Mouse (Mus musculus) adrenal gland, postnatal 14 days (tissue): ENCODE data around the gene Poc1b. TPM values are rescaled to one million over a fixed set of nuclear protein-coding genes. Genes with fewer than 3 reads are reported as not detected.
"Not testable (repeated sequence)": the region's sequence is repeated elsewhere in the genome, so short reads cannot be mapped to it uniquely, and the experiment has no call there.

Experiments
- DNase-seq: peaks from one replicate; pipeline ENCODE4 v3.0.0; 2021; ENCODE audit warnings: mixed read lengths
- total RNA-seq: library from RNA; stranded (reverse); gene quantifications from 2 replicates; pipeline ENCODE4 v1.2.3, GENCODE M21; 2021

The Poc1b gene
- total RNA-seq, 1 experiment from 2014 or later = 12.7 TPM

DNA sequence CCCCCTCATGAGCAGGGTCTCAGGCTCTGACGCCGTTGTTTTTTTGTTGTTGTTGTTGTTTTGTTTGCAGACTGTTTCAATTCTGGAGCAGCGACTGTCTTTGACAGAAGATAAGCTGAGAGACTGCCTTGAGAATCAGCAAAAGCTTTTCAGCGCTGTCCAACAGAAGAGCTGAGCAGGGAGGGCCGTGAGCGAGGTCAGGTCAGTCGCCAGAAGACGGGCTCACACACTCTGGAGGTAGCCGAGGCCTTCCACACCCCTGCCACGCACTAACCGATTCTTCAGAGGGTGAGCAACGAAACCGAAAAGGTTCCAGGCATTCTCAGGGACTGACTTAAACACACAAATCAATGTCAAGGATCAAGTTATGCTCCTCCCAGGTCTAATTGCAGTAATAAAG, 89.7 kb downstream of the Poc1b start:
- DNase-seq = no peak

DNA sequence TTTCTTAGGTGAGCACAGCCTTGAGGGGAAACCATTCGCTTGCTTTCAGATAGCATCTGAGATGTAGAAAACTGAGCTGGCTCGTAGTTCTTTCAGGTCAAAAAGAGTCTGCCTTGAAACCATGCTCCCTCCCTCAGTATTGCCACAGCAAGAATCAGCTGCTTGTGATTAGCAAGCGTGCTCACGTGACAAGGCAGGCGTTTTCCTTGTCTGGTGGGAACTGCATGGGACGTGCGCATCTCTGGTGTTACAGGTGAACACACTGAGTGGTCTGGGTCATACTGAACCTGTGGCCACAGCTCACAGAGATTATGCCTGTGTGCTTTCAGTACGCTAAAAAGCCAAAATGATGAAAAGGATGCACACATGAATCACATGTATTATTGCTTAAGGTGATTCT, 90.3 kb downstream of the Poc1b start:
- no peak for DNase-seq

DNA sequence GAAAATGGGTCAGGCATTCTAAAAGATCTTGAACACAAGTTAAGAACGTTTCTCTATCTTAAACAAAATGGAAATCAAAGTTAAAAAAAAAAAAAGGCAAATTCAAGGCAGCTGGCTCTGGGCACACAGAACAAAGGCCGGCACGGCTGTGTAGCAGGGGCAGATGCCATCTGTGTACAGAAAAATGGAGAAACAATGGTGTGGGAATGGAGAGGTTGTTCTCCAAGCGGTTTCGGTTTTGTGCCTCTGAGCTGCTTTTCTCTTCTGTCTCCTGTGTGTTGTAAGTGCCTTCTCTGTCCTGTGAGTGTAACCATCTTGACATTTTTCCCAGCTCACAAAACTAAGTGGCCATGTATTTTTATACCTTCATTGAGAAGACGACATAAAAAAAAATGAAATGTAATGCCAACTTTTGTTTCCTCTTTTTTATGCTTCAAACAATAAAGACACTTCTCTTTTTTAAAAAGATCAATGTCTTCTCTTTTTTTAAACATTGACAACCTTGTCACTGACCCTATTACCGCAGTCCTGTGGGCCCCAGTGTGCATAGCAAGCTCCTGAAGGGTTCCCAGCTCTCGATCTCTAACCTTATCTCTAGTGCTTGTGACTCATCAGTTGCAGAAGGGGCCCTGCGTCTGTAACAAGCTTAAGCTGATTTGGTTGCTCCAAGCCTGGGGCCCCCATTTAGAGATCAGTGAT, 90.9 kb downstream of the Poc1b start:
- no peak for DNase-seq

DNA sequence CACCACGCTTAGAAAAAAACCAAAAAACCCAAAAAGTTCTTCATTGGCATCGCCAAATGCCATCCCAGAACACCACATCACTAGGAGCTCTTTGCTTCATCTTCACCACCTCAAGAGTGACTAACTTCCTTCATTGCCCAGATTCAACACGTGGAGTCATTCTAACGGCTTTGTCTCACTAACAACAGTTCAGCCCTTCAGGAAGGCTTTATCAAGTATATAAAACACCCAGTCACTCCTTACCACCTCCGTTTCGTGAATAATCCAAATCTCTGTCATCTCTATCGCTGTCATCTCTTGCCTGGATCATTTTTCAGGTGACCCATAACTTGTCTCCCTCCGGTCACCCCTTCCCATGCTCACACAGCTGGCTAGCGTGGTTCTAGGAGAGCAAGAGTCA, 92.1 kb downstream of the Poc1b start:
- DNase-seq = no peak

DNA sequence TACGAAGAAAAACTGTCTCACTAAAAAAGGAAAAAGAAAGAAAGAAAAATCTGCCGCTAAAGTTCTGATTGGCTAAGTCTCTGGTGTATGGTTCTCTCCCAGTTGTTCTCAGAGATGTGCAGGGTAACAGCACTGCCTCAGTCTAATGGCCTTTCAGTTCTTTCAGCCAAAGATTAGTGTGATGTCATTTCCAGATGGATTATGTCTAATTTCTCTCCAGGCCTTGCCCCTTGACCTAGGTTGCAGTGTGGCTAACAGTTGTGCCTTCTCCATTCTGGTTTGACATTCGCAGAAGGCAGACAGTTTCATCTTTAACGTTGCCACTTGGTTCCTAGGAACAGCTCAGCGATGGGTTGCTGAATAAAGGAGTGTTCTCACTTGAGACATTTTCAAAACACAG, 94.1 kb downstream of the Poc1b start:
- DNase-seq = no peak

DNA sequence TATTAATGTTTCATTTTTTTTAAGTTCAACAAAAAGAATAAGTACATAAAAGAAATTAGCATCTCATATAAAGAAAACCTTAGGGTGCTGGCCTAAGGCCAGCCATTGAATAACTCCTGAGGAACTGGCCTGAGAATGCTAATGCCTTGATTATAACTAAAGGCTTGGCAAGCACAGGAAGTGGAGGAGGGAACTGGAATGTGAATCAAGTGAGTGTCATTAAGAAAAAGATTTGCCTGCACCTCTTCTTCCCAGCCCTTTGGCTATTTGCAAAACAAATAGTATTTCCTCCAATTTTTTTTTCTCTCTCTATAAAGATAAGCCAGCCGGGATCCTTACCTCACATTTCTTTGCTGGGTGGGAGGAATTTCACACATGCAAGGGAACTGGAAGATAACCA, 95.0 kb downstream of the Poc1b start:
- no peak for DNase-seq

DNA sequence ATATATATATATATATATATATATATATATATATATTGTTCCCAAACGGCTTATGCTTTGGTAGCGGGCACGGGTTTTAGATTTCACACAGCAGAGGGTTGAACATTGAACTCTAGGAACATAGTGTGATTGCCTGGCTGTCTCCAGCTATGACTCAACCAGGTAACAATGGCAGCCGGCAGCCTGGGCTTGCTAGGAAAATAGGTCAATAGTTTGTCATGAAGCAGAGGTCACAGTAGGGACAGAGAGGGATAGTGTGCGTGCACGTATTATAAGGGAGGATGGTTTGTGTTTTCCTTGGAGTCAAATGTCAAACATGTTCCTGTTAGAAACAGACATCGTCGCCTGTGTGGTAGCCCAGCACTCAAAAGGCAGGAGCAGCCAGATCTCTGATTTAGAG, 95.5 kb downstream of the Poc1b start:
- peak; percentile 30 for DNase-seq

DNA sequence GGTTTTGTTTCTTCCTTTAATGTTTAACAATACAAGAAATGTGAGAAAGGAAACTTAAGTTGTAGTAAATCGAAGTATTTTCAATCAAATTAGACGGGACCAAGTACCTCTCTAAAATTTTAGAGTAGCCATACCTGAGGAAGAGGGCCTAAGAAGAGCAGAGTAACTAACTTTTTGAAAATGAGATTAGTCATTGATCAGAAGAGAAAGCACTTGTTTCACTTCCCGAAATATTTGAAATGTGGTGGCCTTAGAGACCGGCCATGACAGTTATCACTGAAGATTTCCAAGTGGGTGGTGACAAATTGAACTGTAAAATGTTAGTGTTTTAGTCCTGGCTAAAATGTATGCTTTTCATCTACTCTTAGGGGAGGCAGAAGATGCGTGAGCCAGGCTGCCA, 96.3 kb downstream of the Poc1b start:
- no peak for DNase-seq

DNA sequence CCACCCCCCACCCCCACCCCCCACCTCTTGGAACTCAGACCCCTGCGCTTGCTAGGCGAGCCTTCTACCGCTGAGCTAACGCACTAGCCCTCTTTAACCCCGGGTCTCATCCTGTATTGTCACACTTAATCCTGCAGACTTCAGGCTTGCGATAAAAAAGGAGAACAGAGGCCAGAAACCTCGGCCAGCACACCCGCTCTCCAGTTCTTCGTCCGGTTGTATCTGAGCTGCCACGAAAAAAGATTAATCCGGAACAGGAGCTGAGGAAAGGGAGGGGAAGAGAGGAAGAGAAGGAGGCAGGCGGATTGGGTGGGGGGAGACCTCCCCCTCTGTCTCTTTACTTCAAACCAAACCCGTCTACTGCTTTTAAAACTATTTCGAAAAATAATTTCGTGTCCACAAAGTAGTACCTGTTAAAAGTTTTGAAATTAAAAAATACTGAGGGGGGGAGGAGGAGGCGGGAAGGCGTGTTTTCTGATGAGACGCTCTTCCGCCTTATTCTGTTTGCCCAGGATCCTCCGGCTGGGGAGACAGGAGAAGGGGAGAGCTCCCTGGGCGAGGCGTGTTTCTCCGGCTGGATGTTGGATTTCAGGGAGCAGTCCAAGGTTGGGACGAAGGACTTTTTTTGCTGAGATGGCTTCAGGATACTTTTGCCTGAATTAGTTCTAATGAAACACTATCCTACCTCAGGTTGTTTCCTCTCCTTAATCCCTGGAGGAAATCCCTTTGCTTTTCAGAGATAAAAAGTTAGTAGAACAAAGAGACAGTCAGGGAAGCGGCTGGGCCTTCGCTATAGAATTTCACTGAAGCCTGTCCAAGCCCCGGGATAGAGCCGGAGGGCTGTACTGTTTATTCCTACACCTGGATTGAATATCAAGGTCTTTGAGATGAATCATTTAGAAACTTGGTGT, 97.0 kb downstream of the Poc1b start:
- DNase-seq = peak; percentile 68

DNA sequence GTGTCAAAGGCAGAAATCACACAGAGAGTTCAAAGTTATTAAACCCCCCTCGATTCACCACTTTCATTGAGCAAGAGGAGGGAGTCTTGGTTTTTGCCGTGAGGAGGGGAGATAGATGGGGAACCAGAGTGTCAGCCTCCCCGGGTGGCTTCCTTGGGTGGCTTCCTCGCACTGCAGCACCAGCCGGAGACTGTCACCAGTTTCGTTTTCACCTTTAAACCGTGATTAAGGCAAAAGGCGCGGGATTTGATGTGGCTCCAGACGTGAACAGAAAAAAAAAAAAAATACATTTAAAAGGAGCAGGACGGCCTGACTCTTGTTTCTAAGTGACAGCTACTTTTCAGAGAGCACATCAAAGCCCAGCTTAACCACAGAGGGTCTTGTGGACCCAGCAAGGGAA, 97.7 kb downstream of the Poc1b start:
- DNase-seq = peak; percentile 75

DNA sequence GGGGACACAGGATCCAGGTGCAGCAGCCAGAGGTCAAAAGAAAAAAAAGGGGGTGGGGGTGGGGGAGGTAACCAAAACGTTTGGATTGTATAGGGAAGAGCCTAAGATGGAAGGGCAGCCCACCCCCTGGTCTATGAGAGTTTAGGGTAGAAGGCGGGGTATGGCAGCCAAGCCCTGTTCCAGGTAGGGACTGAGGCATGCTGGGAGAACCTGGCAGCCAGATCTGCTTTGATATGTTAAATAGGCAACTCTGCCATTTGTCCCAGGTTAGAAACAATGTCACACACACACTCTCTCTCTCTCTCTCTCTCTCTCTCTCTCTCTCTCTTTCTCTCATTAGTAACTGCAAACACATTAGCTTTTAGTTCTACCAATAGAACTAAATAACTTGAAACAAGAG, 100.3 kb downstream of the Poc1b start:
- DNase-seq = no peak

DNA sequence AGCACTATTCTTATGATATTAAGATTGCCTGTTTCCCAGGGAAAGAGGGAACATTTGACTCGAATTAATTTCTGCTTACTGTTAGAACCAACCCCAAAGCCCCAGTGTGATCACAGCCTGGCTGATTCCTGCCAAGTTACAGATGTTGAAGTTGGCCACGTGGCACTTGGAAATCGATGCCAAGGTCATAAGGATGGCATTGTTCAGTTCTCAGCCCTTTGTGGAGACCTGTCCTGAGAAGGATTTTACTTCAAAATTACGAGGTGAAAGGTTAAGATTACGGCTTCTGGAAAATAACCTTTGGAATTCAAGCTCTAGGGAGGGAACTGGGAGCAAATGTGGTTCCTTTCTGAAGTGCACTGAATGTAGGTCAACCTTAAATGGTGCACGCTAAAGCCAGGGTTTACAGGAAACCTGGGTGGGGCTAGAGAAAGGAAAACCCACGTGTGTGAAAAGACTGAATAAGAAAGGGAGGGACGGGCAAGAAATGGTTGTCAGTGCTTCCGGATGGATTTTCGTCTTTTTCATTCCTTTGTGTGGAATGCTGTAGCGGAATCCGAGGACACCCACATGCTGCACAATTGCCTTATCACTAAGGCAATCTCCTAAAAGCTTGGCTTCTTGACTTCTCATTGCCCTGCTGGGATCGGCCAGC, 102.4 kb downstream of the Poc1b start:
- DNase-seq = no peak

DNA sequence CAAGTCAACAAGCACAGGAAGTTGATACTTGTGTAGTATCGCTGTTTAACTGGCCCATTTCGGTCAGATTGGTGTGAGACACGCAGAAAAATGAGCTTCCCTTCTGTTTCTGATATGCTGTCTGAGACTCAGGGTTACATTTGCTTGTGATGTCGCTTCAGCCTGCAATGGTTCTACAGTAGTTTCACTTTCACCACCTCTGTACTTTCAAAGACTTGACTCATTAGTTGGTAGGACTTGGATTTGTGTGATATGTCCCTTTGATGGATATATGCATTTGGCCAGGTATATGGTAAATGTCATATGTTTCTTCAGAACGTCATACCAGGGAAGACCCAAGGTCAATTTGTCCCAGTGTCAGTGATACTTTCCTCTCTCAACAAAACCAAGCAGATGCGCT, 104.2 kb downstream of the Poc1b start:
- DNase-seq = no peak

DNA sequence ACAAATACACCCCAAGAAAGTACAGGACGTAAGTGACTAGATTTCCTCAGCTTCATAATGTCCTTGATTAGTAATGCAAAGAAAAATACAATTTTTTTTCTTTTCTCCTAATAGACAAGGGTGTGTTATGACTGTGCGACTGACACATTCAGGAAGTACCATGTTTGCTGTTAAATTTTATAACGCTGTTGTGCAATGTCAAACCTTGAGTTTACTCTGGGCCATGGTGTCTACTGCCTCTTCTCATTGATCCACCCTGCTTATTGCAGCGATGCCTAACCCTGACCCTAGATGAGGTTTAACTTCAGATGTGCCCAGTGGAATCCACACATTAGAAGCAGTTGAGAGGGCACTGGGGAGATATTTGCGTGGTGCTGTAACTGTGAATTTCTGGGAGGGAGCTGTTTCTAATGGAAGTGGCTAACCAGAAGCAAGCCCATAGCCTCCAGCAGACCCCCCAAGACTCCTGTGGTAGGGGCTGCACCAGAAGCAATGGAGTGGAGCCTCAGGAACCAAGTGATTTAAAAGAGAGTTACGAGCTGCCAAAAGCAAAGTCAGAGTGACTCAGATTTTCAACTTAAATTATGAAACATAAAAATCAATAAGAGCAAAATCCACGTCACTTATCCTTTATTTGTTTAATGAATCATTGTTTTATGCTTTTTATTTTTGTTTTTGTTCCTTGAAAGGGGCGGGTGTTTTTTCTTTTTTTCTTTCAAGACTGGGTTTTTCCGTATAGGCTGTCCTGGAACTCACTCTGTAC, 104.8 kb downstream of the Poc1b start:
- DNase-seq = peak; percentile 26

DNA sequence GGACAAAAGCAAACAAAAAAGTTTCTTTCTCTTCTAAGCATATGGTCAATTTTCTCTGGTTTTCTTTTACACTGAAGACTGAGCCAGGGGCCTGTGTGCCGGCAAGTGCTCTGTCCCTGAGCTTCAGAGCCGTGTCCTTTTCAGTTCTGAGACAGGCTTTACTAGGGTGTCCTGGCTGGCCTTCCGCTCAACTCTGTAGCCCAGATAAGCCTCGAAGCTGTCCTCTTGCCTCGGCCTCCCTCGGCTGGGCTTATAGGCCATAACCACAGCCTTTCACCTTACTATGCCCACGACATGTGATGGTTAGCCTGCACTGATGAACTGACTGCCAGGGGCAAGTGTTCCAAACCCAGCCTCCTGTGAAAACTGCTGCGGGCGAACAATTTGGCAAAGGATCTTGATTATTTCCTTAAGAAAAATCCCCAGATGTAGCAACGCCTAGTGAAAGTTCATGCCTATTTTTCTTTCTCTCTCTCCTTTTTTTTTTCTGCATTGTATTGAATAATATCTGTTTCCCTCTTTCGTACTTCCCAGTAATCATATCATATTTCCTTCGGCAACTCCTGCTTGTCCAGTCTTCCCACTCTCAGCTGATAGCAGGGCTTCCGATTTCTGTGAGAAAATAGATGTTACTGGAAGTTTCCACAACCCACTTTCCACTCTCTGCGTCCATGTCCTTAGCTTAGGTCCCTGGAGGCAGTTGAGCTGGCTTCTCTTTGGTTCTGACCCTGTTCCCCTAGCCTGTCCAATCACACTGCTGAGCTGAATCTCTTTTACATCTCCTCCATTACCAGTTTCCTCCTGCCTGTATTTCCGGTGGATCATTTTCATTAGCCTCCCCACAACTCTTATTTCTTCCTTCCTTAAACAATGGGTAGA, 107.8 kb downstream of the Poc1b start:
- no peak for DNase-seq

DNA sequence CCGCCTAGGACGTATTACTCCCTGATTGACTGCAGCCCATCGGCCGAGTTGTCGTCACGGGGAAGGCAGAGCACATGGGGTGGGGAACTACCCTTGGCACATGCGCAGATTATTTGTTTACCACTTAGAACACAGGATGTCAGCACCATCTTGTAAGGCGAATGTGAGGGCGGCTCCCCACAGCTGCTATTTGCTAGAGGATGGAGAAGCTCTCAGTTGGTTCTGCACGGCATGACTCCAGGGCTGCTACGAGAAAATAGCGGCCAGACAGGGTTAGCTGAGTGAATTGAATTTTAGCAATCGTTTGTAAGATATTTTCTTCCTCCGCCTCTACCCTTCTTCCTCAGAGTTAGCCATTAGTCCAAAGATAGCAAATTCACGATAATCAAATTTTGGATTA, 109.7 kb downstream of the Poc1b start:
- not testable (repeated sequence) for DNase-seq

DNA sequence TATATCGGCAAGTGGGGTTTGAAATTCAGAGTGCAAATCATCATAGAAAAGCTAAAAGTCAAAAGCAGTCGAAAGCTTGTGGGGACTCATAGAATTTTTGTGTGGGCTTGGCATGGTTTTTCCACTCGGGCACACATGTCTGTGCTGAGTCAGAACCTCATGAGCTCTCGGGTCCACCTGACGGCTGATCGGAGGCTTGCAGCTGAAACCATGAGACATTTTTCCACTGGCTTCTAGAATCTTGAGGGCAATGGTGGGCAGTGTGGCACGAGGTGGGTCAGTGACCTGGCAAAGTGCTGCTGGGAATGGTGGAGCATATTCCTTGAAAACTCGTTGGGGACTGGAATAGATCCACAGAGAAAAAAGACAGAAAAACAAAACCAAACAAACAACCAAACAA, 114.7 kb downstream of the Poc1b start:
- no peak for DNase-seq

DNA sequence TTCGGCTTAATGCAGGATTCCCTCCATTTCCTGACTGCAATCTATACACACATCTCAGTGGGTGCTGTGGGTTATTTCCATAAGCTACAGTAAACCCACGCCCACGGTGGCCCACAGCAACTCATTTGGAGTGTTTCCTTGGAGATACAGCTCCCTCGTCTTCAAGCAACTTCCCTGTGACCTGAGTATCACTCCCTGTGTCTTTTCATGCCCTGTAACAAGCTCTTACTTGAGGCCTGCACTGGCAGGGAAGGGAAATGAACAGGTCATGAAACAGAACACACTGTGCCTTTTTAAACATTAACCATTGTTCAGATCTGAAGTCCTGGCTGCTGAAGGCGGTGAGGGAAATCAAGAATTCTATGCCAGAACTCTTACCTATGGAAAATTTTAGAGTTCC, 115.9 kb downstream of the Poc1b start:
- no peak for DNase-seq

DNA sequence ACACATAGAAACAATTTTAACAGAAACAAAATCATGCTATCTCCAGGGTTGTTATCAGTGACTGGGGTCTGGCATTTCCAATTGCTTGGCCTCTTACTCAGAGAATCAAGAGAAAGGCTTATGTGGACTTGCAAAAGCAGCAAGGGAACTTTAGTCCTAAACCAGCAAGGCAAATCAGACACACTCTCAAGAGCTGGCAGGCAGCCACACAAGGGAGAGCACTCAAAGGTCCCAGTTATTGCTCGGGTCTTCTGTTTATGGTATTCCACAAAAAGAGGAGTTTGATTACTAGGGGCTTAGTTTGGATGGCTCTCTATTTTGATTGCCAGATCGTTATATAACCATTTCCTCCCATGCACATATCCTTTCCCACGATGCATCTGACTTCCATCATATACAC, 117.4 kb downstream of the Poc1b start:
- DNase-seq = no peak

DNA sequence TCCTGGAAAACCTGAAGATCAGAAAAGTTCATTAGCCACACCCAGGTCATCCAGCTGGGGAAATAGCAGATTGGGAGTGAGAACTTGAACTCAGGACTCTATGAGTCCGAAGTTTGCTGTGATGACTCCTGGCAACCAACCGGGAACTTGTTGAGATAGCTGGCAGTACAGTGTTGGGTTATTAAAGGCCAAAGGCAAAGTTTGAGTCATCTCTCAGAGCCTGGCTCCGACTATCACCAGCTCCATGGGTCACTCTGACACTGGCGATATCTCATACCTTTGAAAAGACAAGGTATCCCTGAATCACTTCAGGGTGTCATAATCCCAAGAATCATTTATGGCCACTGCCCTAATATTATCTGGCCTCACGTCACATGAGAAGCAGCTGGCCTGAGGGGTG, 119.9 kb downstream of the Poc1b start:
- no peak for DNase-seq
